Mouse (Mus musculus) spleen, postnatal 10 days (tissue): ENCODE measurements around the gene Nploc4.

Experiments used
- DNase-seq, 2 experiments: peaks; one replicate each; pipeline ENCODE4 v3.0.0; 2021 to 2022; ENCODE audit warnings: low spot score in 2 of 2

Gene Nploc4

DNA sequence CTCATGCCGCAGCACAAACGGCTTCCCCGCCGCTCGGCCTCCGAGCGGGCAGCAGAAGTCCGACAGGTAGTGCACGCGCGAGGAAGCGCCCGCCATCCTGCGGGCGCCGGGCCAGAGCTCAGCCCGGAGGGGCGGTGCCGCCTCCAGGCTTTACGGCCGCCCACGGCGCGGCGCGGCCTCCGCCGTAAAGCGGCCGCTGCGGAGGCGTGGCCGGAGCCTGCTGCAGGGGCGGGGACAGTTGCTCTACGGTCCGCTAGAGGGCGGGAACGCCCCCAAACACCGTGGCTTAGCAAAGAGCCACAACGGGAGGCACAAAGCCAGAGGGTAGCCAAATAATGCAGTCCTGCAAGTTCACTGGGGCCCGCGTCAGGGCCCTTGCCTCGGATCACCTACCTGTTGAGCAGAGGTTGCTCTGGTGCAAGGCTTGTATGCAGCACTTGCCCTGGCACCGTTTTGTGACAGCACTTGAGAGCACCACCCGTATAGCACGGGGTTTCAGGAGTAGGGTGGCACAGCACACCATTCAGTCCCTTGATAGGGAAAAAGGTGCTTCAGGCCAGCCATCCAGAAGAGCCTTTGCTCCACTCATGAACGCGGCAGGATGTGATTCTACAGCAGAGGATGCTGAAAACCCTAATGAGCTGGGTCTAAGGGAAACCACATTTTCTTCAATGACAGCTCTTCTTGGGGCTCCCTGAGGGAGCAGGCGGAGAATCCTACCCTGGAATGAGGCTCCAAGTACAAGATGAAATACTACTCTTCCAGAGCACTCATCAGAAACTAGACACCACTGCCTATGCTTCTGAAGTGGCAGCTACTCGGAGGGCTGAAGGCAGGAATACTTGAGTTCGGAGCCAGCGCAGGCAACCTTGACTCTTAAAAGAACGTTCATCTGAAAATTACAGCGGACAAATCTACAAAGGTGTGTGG, 58.6 kb downstream of the Nploc4 start, which contains the start of gene Faap100:
Gene Faap100, minus strand, starts transcription at position 154 of the 930 bp plus-strand sequence.
- peak; percentile 88 to 91 for DNase-seq

- peak in 1 of 2 experiments; percentile 56 for DNase-seq
Observed at GRCm38 (mm10) chr11:120378031-120378610, 59.4 kb downstream of the Nploc4 start.

- peak in 1 of 2 experiments; percentile 24 for DNase-seq
Observed at GRCm38 (mm10) chr11:120377337-120377736, 60.2 kb downstream of the Nploc4 start.

DNA sequence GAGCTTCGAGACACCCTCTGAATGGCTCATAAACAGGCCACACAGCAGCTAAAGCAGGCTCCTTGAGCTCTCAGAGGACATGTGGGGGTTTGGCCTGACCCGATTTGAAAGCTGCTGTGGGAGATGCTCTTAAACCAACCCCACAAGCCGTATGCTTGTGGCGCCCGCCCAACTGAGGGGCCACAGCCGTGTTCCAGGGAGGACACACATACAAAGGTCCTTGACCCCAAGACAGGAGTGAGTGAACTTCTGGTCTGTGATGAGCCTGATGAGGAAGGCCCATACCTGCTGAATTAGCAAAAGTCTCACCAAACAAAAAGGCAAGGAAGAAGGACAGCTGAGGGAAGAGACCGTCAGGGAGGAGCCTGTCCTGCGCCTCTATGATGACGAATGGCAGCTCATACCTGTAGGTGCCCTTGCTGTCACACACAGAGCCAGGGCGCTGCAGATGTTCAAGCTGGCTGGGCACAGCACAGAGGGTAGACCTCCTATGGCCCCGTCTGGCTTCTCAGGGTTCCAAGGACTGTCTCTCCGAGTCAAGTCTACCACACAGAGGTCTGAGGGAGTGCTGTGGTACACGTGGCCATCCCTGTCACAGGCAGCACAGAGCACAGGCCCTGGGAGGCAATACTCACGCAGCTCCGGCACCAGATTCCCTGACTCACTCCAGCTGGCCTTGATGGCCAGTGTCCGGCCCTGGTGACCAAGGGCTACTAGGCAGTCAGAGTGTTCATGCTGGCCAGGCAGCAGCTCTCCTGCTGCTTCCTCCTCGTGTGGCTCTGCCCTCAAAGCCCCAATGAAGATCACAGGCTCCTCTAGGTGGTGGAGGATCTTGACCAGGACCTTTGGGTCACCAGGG, 61.0 kb downstream of the Nploc4 start:
- DNase-seq = no peak

DNA sequence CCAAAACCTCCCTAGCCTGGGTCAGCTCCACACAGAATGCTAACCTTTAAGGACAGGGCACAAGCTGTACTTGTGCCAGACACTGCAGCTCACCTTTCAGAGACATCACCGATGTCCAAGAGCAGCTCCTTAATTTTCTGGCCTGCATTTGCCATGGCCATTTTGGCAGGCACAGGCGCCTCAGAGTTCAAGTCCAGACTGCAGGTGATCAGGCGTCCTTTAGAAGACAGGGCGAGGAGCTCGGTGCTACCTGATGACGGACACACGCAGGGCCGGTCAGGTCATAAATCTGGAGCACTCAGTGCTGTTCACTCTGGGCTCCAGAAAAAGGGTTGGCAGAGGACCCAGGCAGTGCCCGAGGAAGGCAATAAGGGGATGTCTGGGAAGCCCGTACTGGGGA, 62.2 kb downstream of the Nploc4 start:
- DNase-seq = no peak

GRCm38 (mm10) chr11:120373820-120374586, 63.5 kb downstream of the Nploc4 start:
- no peak for DNase-seq

DNA sequence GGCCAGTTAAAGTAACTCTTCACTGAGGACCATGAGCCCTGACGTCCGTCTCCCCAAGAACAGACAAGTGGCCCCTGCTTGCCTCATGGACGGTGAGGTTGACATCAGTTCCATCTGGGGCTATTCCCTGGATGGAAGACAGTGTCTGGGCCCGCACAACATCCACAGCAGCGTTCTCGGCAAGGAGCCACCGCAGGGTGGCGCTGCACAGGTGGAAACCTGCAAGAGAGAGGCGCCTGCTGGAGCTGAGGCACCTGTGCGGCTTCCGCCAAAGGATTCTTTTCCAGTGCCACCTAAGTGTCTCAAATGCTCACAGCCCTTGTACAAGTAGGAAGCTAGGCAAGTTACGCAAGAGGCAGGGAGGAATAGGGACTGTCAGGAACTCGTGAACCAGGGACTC, 64.5 kb downstream of the Nploc4 start:
- DNase-seq = no peak

DNA sequence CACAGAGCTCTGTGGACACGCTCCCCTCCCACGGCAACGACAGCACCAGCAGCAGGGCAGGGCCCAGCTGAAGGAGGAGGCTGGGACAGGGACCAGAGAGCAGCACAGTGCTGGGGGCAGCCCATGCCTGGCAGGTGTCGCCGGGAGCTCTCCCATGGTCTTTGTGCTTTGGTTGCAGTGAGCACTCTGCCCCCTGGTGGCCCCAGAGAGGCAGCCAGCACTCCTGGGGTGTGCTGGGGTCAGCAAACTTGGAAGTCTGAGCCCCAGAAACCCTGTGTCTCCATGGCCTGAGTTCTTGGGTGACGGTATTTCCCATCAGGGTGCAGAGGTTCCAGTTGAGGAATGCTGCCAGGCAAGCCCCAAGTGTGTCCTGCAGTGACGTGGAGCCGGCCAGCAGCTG, 67.9 kb downstream of the Nploc4 start:
- DNase-seq = peak; percentile 57 to 78

DNA sequence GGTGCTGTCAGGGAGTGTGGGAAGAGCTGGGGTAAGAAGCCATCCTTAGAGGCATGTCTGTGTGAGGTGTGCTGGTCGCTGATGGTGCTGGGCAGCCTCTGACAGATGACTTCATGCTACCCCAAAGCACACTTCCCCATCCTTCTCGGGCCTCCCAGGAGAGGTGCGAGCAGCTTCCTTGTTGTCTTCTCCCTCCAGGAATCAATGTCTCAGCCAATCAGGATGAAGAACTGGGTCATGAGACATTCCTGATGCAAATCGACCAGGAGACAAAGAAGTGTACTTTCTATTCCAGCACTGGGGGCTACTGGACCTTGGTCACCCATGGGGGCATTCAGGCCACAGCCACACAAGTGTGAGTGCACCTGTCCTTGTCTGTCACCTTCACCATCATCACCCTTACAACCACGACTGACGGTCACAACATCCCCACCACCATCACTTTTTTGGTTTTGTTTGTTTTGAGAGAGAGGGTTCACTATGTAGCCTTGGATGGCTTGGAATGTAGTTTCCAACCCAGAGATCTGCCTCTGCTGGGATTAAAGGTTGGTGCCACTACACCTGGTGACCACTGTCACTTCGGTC, 71.0 kb downstream of the Nploc4 start:
- no peak for DNase-seq

DNA sequence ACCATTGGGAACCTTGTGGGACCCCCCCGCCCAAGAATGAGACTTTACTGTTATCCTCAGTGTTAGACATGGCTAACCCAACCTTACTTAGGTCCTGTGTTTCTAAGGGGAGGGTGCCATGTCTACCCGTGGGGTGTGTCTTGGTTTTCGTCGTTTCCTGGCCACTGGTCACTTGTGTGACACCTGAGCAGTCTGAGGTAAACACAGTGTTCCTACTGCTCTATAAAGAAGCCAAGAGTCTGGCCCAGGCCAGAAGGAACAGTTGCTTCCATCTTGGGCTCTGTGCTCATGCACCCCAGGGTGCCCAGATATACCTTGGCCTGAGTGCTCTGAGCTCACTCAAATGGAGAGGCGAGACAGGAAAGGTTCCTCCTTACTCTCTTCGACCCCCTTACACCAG, 74.6 kb downstream of the Nploc4 start:
- no peak for DNase-seq

GRCm38 (mm10) chr11:120361295-120361694, 76.2 kb downstream of the Nploc4 start, which contains the start of gene Fscn2:
Gene Fscn2 (plus strand): TSS chr11:120361534.
- no peak for DNase-seq

DNA sequence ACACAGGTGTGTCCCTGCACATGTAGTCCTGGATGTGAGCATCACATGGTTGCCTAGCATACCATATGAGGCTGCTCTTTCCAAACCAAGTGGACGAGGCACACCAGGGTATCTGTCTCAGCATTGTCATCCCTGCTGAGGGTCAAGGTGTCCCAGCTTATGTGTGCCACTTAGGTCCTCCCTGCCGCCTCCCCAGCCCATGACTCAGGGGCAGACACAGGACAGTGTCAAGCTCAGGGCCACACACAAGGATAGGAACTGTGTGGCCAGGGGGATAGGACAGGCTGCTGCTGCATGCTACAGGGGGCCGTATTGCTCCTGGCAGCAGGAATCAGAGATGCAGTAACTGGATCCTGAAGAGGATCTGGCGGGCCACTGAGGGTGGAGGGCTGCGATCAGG, 76.8 kb downstream of the Nploc4 start:
- no peak for DNase-seq

GRCm38 (mm10) chr11:120360062-120360461, 77.4 kb downstream of the Nploc4 start:
- DNase-seq = no peak

- no peak for DNase-seq
Observed at GRCm38 (mm10) chr11:120359391-120359790, 78.1 kb downstream of the Nploc4 start.

DNA sequence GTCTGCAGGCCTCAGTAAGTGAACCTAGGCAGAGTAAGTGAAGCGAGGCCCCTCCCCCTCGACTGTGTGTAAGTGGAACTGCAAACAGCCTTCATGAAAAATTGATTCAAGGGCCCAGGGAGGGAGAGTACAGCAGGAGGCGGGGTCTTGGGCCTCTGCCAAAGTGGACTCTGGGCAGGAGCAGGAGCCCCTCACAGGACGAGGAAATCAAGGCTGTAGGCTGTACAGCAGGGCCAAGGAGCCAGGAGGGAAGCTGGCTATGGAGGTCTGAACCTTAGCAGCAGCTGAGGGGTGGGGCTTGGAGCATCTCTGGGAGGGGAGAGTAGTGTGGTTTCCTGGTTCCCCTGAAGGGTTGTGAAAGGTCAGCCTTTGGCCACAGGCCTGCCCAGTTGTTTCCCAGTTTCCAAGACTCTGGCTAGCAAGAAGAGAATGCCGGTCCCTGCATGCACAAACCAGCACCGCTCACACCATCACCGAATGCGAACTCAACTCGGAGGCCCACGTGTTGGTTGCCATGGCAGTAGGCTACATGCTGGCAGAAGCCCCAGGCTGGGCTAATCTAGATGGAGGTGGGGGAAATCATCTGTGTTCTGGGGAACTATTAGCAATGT, 79.6 kb downstream of the Nploc4 start:
- no peak for DNase-seq

DNA sequence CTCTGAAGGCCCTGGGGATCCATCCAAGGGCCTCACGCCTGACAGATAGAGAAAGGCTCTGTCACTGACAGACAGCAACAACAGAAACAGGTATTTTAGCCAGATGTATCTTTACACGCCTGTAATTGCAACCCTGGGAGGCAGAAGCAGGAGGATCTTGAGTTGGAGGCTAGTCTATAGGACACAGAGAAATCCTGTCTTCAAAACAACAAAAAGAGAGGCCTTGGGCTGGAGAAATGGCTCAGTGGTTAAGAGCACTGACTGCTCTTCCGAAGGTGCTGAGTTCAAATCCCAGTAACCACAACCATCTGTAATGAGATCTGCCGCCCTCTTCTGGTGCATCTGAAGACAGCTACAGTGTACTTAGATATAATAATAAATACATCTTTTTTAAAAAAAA, 80.6 kb downstream of the Nploc4 start:
- no peak for DNase-seq

DNA sequence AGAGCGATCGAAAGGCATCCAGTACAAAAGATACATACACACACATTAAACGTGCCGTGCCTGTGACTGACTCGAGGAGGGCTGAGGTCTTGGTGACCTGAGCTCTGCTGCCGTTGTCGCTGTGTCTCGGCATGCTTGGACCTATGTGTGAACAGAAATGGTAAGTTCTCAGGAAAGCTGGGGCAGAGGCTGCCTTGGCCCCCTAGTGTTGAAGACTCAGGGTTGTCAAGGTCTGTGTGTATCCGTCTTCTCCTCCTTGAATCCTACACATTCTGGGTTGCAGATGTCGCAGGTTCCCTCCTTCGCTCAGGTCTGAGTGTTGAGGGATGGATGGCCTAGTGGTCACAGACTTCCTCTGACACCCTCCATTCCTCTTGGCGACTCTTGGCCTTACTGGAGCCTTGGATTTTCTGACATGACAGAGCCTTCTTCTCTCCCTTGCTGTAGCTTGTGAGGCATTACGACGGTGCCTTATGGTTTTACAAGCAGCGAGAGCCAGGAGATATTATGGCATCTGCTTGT, 81.1 kb downstream of the Nploc4 start:
- DNase-seq = no peak

- peak in 1 of 2 experiments; percentile 24 for DNase-seq
Observed at GRCm38 (mm10) chr11:120355277-120356039, 82.0 kb downstream of the Nploc4 start.
